Mouse (Mus musculus) neural tube, embryonic 11.5 days (tissue): ENCODE data around the gene Lclat1. TPM values are rescaled to one million over a fixed set of nuclear protein-coding genes. Genes with fewer than 3 reads are reported as not detected.

Experiments
- ATAC-seq: fragments of 200-750 bp; cut with Nextera tagmentation; 2 replicates; pipeline ENCODE4 v1.8.0; 2017; ENCODE audit warnings: moderate number of reproducible peaks, mild to moderate bottlenecking, moderate TSS enrichment, moderate library complexity; ENCODE audit not compliant: insufficient read depth, low FRiP score, low TSS enrichment
- DNase-seq: peaks from one replicate; pipeline ENCODE4 v3.0.0-alpha.2; 2015; ENCODE audit warnings: low spot score
- H3K27ac ChIP-seq: fragments of 300-500 bp; sonication (generic); 2 replicates; pipeline ENCODE4 v1.5.1; 2014; ENCODE audit warnings: low read depth, mild to moderate bottlenecking, low read length
- H3K27me3 ChIP-seq: fragments of 300-500 bp; sonication (generic); 2 replicates; pipeline ENCODE4 v1.6.1; 2014; ENCODE audit warnings: mild to moderate bottlenecking, low read length, mixed read lengths; ENCODE audit not compliant: control insufficient read depth, insufficient read depth
- H3K36me3 ChIP-seq: fragments of 300-500 bp; sonication (generic); 2 replicates; pipeline ENCODE4 v1.6.1; 2014; ENCODE audit warnings: mild to moderate bottlenecking, low read length, moderate library complexity, mixed read lengths; ENCODE audit not compliant: control insufficient read depth, insufficient read depth
- H3K4me1 ChIP-seq: fragments of 300-500 bp; sonication (generic); 2 replicates; pipeline ENCODE4 v1.6.1; 2014; ENCODE audit warnings: low read length, mixed read lengths; ENCODE audit not compliant: control insufficient read depth, insufficient read depth
- H3K4me2 ChIP-seq: fragments of 300-500 bp; sonication (generic); 2 replicates; pipeline ENCODE4 v1.6.1; 2014; ENCODE audit warnings: low read depth, mild to moderate bottlenecking, moderate library complexity
- H3K4me3 ChIP-seq: fragments of 300-500 bp; sonication (generic); 2 replicates; pipeline ENCODE4 v1.5.1; 2014; ENCODE audit warnings: low read depth, low read length
- H3K9ac ChIP-seq: fragments of 300-500 bp; sonication (generic); 2 replicates; pipeline ENCODE4 v1.6.1; 2014; ENCODE audit warnings: mild to moderate bottlenecking, low read length
- H3K9me3 ChIP-seq: fragments of 300-500 bp; sonication (generic); 2 replicates; pipeline ENCODE4 v1.6.1; 2016; ENCODE audit warnings: low read length; ENCODE audit not compliant: control insufficient read depth
- WGBS: fragments of 180-500 bp; shearing (Covaris S2); extraction: QIAGEN DNeasy Blood & Tissue Kit; methylation state at CpG from one replicate; pipeline ENCODE4 v1.1.7; 2014; 5-methylcytosine and 5-hydroxymethylcytosine counted together
- polyA plus RNA-seq: library from polyadenylated mRNA; unstranded; fragments of >200 nt; fragmentation: Nextera tagmentation; extraction: Ambion mirVana; gene quantifications from 2 replicates; pipeline ENCODE4 v1.2.1, GENCODE M21; 2014

The Lclat1 gene
- polyA plus RNA-seq, 1 experiment from 2014 or later = 15.8 TPM

DNA sequence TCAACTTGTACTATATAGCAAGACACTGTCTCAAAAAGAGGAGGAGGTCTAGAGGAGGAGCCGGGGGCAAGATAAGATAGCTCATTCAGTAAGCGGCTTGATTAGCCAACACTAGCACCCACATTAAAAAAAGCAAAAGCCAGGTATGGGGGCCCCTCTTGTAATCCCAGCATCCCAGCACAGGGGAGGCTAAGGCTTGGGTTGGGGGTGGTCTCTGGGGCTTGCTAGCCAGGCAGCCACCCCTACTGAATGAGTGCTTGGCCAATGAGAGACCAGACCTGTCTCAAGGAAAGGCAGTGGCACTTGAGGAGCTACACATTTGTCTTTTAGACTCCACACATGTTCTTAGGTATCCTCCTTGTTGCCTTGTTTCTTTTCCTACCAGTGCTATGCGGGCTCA is 136.8 kb downstream of the Lclat1 start:
- no peak for DNase-seq
- Histone ChIP-seq H3K4me1 (no peaks in the 10 kb centered on the region), H3K9ac (no peak overlapping the region), H3K27me3 (no peaks in the 10 kb centered on the region), H3K36me3 (no peaks in the 10 kb centered on the region), H3K27ac (no peak overlapping the region), H3K9me3 (no peaks in the 10 kb centered on the region), H3K4me3 (no peak overlapping the region), H3K4me2 (no peak overlapping the region)
- 93% methylated on average over 3 of the region's 3 CpGs for WGBS
- no peak for ATAC-seq

DNA sequence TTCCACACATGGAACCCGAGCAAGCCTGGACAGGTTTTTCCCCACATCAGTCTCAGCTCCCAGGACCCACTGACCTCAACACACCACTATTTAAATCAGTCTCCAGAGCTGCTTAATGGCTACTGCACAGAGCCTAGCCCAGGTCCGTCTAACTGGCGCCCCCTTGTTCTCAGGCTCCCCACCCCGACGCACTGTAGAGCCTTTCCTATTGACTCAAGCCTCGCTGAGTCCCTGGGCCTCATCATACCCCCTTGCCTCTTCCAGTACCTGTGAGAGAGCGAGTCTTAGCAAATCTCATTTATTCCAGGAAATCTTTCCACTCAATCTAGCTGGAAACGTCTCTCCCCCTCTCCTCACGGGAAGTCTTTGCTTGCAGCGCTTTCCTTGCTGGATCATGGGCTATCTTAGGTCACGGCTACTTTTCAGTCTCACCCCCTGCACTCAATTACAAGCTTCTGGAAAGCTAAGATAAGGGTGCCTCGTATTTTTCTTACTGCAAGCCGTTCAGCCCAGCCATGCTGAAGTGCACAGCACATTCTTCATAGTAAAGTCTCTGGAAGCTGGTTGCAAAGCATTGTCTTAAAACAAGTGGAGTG is 137.4 kb downstream of the Lclat1 start:
- Histone ChIP-seq H3K4me2 (no peak overlapping the region), H3K4me3 (no peak overlapping the region), H3K4me1 (no peaks in the 10 kb centered on the region), H3K9ac (no peak overlapping the region), H3K36me3 (no peaks in the 10 kb centered on the region), H3K9me3 (no peaks in the 10 kb centered on the region), H3K27ac (no peak overlapping the region), H3K27me3 (no peaks in the 10 kb centered on the region)
- 82% methylated on average over 13 of the region's 13 CpGs for WGBS
- DNase-seq (no peak), ATAC-seq (no peak)

DNA sequence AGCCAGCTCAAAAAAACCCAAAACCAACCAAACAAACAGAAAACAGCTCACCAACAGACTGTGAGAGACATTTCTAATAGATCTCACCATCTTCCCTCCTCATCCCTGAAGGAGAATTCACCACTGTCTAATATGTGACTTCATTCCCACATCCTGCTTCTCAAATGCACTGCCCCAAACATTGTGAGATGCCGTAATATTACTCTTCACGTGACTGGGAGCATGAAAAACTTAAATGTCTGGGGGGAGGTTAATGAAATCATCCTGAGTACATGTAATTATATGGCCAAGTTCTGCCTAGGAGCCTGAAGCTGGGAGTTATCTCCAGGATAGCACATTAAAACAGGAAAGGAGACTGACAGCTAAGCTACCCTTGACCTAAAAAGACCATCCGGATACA is 138.3 kb downstream of the Lclat1 start:
- 91% methylated on average over 3 of the region's 3 CpGs for WGBS
- Histone ChIP-seq H3K27me3 (no peaks in the 10 kb centered on the region), H3K36me3 (no peaks in the 10 kb centered on the region), H3K4me2 (no peak overlapping the region), H3K9me3 (no peaks in the 10 kb centered on the region), H3K9ac (no peak overlapping the region), H3K4me1 (no peaks in the 10 kb centered on the region), H3K27ac (no peak overlapping the region), H3K4me3 (no peak overlapping the region)
- DNase-seq (no peak), ATAC-seq (no peak)

DNA sequence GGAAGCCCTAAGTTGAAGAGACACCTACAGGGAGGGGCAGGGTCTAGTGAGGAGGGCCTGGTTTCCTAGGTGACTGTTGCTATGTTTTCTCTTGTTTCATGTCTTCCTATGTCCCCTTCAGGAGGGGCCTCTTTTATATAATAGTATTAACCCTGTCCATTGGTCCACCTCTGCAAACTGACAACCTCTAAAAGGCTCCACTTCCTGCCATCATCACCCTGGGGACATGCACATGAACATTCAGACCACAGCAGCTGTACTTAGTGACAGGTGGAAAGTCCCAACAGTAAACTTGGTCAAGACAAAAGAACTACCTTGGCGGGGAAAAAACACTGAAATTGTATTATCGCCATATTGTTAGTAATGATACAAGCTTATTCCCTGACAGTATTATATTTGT is 139.1 kb downstream of the Lclat1 start:
- Histone ChIP-seq H3K4me1 (peaks cover 3% of the 10 kb centered on the region; the same call in 1 of the 2 replicates), H3K27me3 (no peaks in the 10 kb centered on the region), H3K4me2 (no peak overlapping the region), H3K27ac (no peak overlapping the region), H3K36me3 (no peaks in the 10 kb centered on the region), H3K4me3 (no peak overlapping the region), H3K9me3 (no peaks in the 10 kb centered on the region), H3K9ac (no peak overlapping the region)
- WGBS = 95% methylated on average over 2 of the region's 2 CpGs
- no peak for DNase-seq
- no peak for ATAC-seq

DNA sequence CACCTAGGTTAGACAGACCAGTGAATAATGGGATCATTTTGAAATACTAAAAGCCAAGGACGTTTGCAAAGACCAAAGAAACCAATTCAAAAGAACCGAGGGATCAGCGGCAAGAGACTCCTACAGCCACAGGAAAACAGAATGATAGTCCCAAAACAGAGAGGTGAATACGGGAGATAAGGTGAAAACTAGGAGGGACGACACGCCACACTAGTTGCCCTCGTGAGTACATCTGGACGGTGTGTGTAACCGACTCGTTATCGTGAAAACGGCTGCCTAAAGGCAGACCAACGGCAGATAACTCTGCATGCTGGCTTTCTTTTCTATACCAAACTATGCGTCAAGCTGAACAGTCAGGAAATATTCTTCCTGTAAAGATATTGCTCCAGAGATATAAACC is 140.0 kb downstream of the Lclat1 start:
- ATAC-seq = no peak
- no peak overlapping the region for H3K4me2 ChIP-seq
- H3K9me3 ChIP-seq = no peaks in the 10 kb centered on the region
- no peak overlapping the region for H3K27ac ChIP-seq
- peaks cover 3% of the 10 kb centered on the region; the same call in 1 of the 2 replicates for H3K4me1 ChIP-seq
- DNase-seq = no peak
- H3K4me3 ChIP-seq = no peak overlapping the region
- H3K27me3 ChIP-seq = no peaks in the 10 kb centered on the region
- H3K9ac ChIP-seq = no peak overlapping the region
- H3K36me3 ChIP-seq = no peaks in the 10 kb centered on the region
- 90% methylated on average over 14 of the region's 14 CpGs for WGBS

DNA sequence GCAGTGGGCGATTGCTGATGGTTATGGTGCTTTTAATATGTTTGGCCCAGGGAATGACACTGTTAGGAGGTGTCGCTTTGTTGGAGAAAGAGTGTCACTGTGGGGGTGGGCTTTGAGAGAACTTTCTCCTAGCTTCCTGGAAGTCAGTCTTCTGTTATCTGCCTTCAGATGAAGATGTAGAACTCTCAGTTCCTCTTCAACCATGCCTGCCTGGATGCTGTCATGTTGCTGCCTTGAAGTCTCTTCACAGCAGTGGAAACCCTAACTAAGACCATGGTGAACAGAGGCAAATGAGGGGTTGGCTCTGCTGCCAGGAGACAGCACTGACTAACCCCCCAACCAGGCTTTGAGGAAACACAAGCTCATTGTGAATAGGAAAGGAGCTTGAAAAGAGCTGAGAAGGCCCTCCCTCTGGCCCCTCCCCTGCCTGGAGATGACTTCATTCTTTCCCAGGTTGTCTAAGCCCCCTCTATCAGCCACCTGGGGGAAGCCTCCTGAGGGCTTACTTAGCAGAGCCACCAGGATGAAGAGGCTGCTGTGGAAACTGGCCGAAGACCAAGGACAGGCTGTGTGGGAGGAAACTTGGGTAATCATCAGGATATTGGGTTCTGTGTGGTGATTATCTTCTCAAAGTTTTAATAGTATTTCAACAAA is 142.8 kb downstream of the Lclat1 start:
- H3K9me3 ChIP-seq = no peaks in the 10 kb centered on the region
- DNase-seq = no peak
- WGBS = 90% methylated on average over 3 of the region's 3 CpGs
- no peaks in the 10 kb centered on the region for H3K27me3 ChIP-seq
- H3K4me3 ChIP-seq = no peak overlapping the region
- H3K4me1 ChIP-seq = peaks cover 3% of the 10 kb centered on the region; the same call in 1 of the 2 replicates
- H3K36me3 ChIP-seq = no peaks in the 10 kb centered on the region
- ATAC-seq = no peak
- no peak overlapping the region for H3K27ac ChIP-seq
- no peak overlapping the region for H3K9ac ChIP-seq
- no peak overlapping the region for H3K4me2 ChIP-seq

DNA sequence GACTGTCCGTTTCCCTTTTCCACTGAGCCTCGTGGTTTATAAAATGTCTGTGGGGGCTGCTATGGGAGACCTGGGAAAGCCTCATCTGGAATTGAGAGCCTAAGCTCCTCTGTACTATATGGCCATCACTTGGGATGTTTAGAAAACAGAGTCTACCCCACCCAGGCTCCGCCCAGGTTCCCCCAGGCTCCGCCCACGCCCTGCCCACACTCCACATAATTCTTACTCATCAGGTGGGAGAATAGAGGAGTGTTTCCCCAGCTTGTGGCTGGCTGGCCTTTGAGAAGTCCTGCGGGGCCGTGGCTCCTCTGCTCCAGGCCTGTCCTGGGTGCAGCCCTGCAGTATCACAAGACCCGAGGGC is 143.3 kb downstream of the Lclat1 start:
- Histone ChIP-seq H3K4me1 (peaks cover 3% of the 10 kb centered on the region; the same call in 1 of the 2 replicates), H3K9me3 (no peaks in the 10 kb centered on the region), H3K27me3 (no peaks in the 10 kb centered on the region), H3K4me2 (no peak overlapping the region), H3K27ac (no peak overlapping the region), H3K9ac (no peak overlapping the region), H3K36me3 (no peaks in the 10 kb centered on the region), H3K4me3 (no peak overlapping the region)
- ATAC-seq (no peak), DNase-seq (no peak)
- 70% methylated on average over 8 of the region's 8 CpGs for WGBS

DNA sequence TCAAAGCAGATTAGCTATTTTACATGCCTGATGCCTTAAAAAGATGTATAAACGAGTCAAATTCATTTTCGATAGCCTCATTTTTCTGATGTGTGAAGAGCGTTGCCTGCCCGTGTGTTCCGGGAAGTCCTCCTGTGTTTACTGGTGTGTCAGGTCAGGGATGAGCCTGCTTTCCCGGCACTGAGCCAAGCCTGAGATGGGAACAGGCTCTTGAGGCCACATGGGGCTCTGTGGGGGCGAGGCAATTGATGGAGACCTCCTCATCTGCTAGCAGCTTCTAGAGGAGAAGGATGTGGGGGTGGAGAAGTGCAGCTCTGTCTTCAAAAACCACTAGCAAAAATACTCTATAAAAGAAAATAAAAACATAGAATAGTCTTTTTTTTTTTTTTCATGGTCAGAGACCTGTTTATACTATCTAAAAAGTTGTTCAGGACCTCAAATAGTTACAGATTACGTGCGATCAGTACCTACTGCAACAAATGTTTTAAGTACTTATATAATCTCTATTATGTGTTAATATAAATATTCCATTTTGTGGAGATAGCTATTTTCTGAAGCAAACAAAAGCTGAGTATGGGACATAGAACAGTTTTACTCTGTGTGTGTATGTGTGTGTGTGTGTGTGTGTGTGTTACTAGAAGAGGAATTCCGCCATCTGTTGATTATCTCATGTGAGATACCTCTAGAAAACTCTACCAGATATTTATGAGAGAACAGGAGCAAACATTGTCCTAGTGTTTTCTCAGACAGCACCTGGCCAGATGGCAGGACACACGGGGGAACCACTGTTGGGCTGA is 144.2 kb downstream of the Lclat1 start:
- DNase-seq = no peak
- H3K27ac ChIP-seq = no peak overlapping the region
- 69% methylated on average over 11 of the region's 11 CpGs for WGBS

More for the DNA sequence above, 144.2 kb downstream of the Lclat1 start:
- no peak overlapping the region for H3K4me3 ChIP-seq
- no peaks in the 10 kb centered on the region for H3K9me3 ChIP-seq
- no peaks in the 10 kb centered on the region for H3K27me3 ChIP-seq
- H3K4me1 ChIP-seq = peaks cover 3% of the 10 kb centered on the region; the same call in 1 of the 2 replicates
- H3K4me2 ChIP-seq = no peak overlapping the region
- no peaks in the 10 kb centered on the region for H3K36me3 ChIP-seq
- no peak for ATAC-seq
- no peak overlapping the region for H3K9ac ChIP-seq
